Mouse (Mus musculus) liver, adult 2 months (tissue): ENCODE data around the gene Dstyk.

Experiments
- CTCF ChIP-seq: fragments of 200-500 bp; IDR thresholded peaks from 2 replicates; pipeline ENCODE4 v1.5.1; 2011; ENCODE audit warnings: low read depth, low read length, control low read depth
- POLR2A ChIP-seq: fragments of 200-500 bp; IDR thresholded peaks from 2 replicates; pipeline ENCODE4 v1.6.1; 2011; ENCODE audit warnings: low read length, control low read depth; ENCODE audit not compliant: insufficient read depth; ENCODE audit errors: extremely low read depth

- TF ChIP-seq CTCF (no peak), POLR2A (no peak)
Observed at GRCm38 (mm10) chr1:132483234-132483633, 65.9 kb downstream of the Dstyk start.
